Mouse (Mus musculus): ENCODE measurements around the gene Zfp444.
"Not testable (repeated sequence)": the region's sequence is repeated elsewhere in the genome, so short reads cannot be mapped to it uniquely, and the experiment has no call there.

DNA sequence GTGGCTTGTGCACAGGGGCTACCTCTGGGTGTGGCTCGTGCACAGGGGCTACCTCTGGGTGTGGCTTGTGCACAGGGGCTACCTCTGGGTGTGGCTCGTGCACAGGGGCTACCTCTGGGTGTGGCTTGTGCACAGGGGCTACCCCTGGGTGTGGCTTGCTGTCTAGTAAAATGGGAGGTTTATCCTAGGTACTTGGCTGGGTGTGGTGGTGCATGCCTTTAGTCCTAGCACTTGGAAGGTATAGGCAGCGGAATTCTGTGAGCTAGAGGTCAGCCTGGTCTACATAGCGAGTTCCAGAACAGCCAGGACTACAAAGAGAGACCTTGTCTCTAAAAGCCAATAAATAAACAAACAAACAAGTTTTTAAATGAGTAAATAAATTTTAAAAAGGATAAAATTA lies 42.7 kb downstream of the Zfp444 start:
- TF ChIP-seq EP300 (IDR thresholded peaks at IDR 0.05; ENCODE audit: insufficient read depth, low read depth, low read length): 0 out of 2 replicates have a peak, but pooled peaks have one; percentile 44
- TF ChIP-seq CTCF (IDR thresholded peaks at IDR 0.05; ENCODE audit: low read depth, low read length); POLR2A (IDR thresholded peaks at IDR 0.05; ENCODE audit: insufficient read depth, low read length): not testable (repeated sequence)

All from ES-Bruce4 (cell line).